Mouse (Mus musculus) liver, adult 2 months (tissue): Measurements from ENCODE around the gene Zfp280d. TPM values are rescaled to one million over a fixed set of nuclear protein-coding genes. Genes with fewer than 3 reads are reported as not detected.

Experiments used
- DNase-seq: peaks from one replicate; pipeline ENCODE4 v3.0.0-alpha.2; 2011; ENCODE audit warnings: low read depth, low spot score; ENCODE audit errors: extremely low read depth
- H3K27ac ChIP-seq: fragments of 200-500 bp; replicated peaks from 2 replicates; pipeline ENCODE4 v1.5.1; 2012; ENCODE audit warnings: low read depth, mild to moderate bottlenecking, control low read depth, inconsistent platforms, low read length; ENCODE audit not compliant: insufficient read depth
- H3K27me3 ChIP-seq: fragments of 200-500 bp; 2 replicates; pipeline ENCODE4 v1.6.1; 2012; ENCODE audit warnings: mild to moderate bottlenecking, moderate library complexity, low read length, inconsistent platforms; ENCODE audit not compliant: control insufficient read depth, insufficient read depth
- H3K36me3 ChIP-seq: fragments of 200-500 bp; 2 replicates; pipeline ENCODE4 v1.6.1; 2012; ENCODE audit warnings: low read length, inconsistent platforms; ENCODE audit not compliant: control insufficient read depth, insufficient read depth
- H3K4me1 ChIP-seq: fragments of 200-500 bp; 2 replicates; pipeline ENCODE4 v1.6.1; 2011; ENCODE audit warnings: low read length; ENCODE audit not compliant: control insufficient read depth, insufficient read depth
- H3K4me3 ChIP-seq: fragments of 200-500 bp; 2 replicates; pipeline ENCODE4 v1.5.1; 2011; ENCODE audit warnings: low read depth, mild to moderate bottlenecking, control low read depth, low read length, moderate library complexity; ENCODE audit not compliant: insufficient read depth
- H3K79me2 ChIP-seq: fragments of 200-500 bp; 2 replicates; pipeline ENCODE4 v1.6.1; 2012; ENCODE audit warnings: inconsistent platforms, mild to moderate bottlenecking, low read length, moderate library complexity; ENCODE audit not compliant: control insufficient read depth, insufficient read depth
- H3K9ac ChIP-seq: fragments of 200-500 bp; 2 replicates; pipeline ENCODE4 v1.6.1; 2012; ENCODE audit warnings: low read depth, mild to moderate bottlenecking, control low read depth, inconsistent platforms, low read length
- CTCF ChIP-seq: fragments of 200-500 bp; IDR thresholded peaks from 2 replicates; pipeline ENCODE4 v1.5.1; 2011; ENCODE audit warnings: low read depth, low read length, control low read depth
- POLR2A ChIP-seq: fragments of 200-500 bp; IDR thresholded peaks from 2 replicates; pipeline ENCODE4 v1.6.1; 2011; ENCODE audit warnings: low read length, control low read depth; ENCODE audit not compliant: insufficient read depth; ENCODE audit errors: extremely low read depth
- WGBS: fragments of 180-500 bp; shearing (Covaris S2); methylation state at CpG from one replicate; pipeline ENCODE4 v1.1.7; 2018; 5-methylcytosine and 5-hydroxymethylcytosine counted together
- polyA plus RNA-seq: library from polyadenylated mRNA; depleted of rRNA; stranded (reverse); fragments of >200 nt; gene quantifications from 2 replicates; pipeline ENCODE4 v1.2.3, GENCODE M21; 2012; rRNA removed
- total RNA-seq: library from RNA; depleted of rRNA; stranded (reverse); fragments of >200 nt; gene quantifications from 2 replicates; pipeline ENCODE4 v1.2.3, GENCODE M21; 2014; rRNA removed

Gene Zfp280d
- total RNA-seq: 19.9 and 26.0 TPM in 2 replicates
- 2.0 and 3.1 TPM in 2 replicates for polyA plus RNA-seq

- H3K27ac ChIP-seq: peak within 1 kb of the TSS; percentile 83
- peak; percentile 84 for DNase-seq
- H3K9ac ChIP-seq: peak within 1 kb of the TSS; percentile 90
- H3K36me3 ChIP-seq: no peaks in the 10 kb centered on the region
- H3K79me2 ChIP-seq: peaks cover 7% of the 10 kb centered on the region; the same call in 1 of the 2 replicates
- 2% methylated on average over 41 of the region's 57 CpGs for WGBS
- no peaks in the 10 kb centered on the region for H3K27me3 ChIP-seq
- TF ChIP-seq CTCF: no peak
- peak; percentile 49; the same call in 1 of the 2 replicates for TF ChIP-seq POLR2A
- peak within 1 kb of the TSS; percentile 75 for H3K4me3 ChIP-seq
- H3K4me1 ChIP-seq: peaks cover 12% of the 10 kb centered on the region
Measured at GRCm38 (mm10) chr9:72274677-72275076, at the start of gene Zfp280d. Zfp280d (plus strand) TSS chr9:72274860.

GRCm38 (mm10) chr9:72226536-72226935 lies 48.1 kb upstream of the Zfp280d start:
- Histone ChIP-seq H3K9ac (no peak overlapping the region), H3K4me1 (no peaks in the 10 kb centered on the region), H3K27ac (no peak overlapping the region), H3K4me3 (no peak overlapping the region), H3K36me3 (no peaks in the 10 kb centered on the region), H3K79me2 (no peaks in the 10 kb centered on the region), H3K27me3 (no peaks in the 10 kb centered on the region)
- TF ChIP-seq POLR2A: no peak
- no peak for TF ChIP-seq CTCF
- WGBS: 51% methylated on average over 6 of the region's 6 CpGs
- peak; percentile 49 for DNase-seq

DNA sequence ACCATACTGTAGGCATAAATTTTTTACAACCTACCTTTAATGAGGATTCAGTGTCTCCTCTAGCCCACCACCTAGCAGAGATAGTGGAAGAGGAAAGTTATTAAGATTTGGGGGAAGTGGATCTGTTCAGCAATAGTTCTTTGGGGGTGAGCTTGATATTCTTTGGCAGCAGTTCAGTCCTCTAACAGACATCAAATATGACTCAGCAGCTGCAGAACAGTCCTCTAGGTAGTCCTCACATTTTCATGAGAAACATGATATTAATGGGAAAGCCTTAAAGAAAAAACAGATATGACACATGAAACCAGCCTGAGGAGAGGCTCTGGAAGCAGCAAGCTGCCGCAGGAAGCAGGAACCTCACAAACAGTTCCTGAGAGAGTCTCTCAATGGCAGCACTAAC lies 22.0 kb upstream of the Zfp280d start:
- Histone ChIP-seq H3K36me3 (no peaks in the 10 kb centered on the region), H3K27ac (no peak overlapping the region), H3K27me3 (no peaks in the 10 kb centered on the region), H3K9ac (no peak overlapping the region), H3K4me1 (no peaks in the 10 kb centered on the region), H3K79me2 (no peaks in the 10 kb centered on the region), H3K4me3 (no peak overlapping the region)
- 97% methylated on average over 1 of the region's 1 CpGs for WGBS
- no peak for DNase-seq
- no peak for TF ChIP-seq POLR2A
- no peak for TF ChIP-seq CTCF

- H3K27me3 ChIP-seq: no peaks in the 10 kb centered on the region
- H3K4me1 ChIP-seq: no peaks in the 10 kb centered on the region
- 83% methylated on average over 1 of the region's 1 CpGs for WGBS
- H3K9ac ChIP-seq: no peak overlapping the region
- no peak overlapping the region for H3K27ac ChIP-seq
- DNase-seq: no peak
- no peaks in the 10 kb centered on the region for H3K79me2 ChIP-seq
- no peak overlapping the region for H3K4me3 ChIP-seq
- no peaks in the 10 kb centered on the region for H3K36me3 ChIP-seq
- no peak for TF ChIP-seq CTCF
- no peak for TF ChIP-seq POLR2A
Measured at GRCm38 (mm10) chr9:72255227-72255626, 19.4 kb upstream of the Zfp280d start.

GRCm38 (mm10) chr9:72256646-72257045 lies 18.0 kb upstream of the Zfp280d start:
- TF ChIP-seq CTCF (no peak), POLR2A (no peak)
- no peaks in the 10 kb centered on the region for H3K79me2 ChIP-seq
- no peak for DNase-seq
- H3K9ac ChIP-seq: no peak overlapping the region
- no peaks in the 10 kb centered on the region for H3K27me3 ChIP-seq
- WGBS: 76% methylated on average over 3 of the region's 3 CpGs
- H3K4me3 ChIP-seq: no peak overlapping the region
- no peak overlapping the region for H3K27ac ChIP-seq
- no peaks in the 10 kb centered on the region for H3K4me1 ChIP-seq
- no peaks in the 10 kb centered on the region for H3K36me3 ChIP-seq

DNA sequence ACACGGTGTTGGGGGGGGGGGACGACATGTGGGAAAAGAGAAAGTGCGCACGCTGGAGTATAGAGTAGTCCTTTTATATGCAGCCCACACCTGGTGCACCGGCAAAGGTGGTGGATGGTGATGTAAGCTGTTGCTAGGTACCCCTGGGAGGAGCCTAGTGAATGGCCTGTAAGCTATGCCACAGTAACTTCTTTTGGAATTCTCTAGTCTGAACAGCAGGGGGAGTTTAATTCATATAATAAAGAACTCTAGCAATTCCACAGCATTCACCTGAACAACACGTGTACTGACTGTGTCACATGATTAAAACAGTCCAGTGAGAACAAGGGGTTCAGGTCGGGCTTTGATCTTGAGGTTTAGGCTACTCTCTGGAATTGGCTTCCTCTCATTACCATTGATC lies 14.3 kb upstream of the Zfp280d start:
- no peaks in the 10 kb centered on the region for H3K27me3 ChIP-seq
- peak; percentile 90 for DNase-seq
- no peak overlapping the region for H3K9ac ChIP-seq
- H3K4me1 ChIP-seq: no peaks in the 10 kb centered on the region
- no peak overlapping the region for H3K4me3 ChIP-seq
- peak; percentile 37; the same call in 1 of the 2 replicates for TF ChIP-seq CTCF
- TF ChIP-seq POLR2A: no peak
- no peaks in the 10 kb centered on the region for H3K79me2 ChIP-seq
- H3K36me3 ChIP-seq: no peaks in the 10 kb centered on the region
- WGBS: 21% methylated on average over 7 of the region's 7 CpGs
- no peak overlapping the region for H3K27ac ChIP-seq
